Mouse (Mus musculus): Measurements from ENCODE around the gene Phyhipl. TPM values are rescaled to one million over a fixed set of nuclear protein-coding genes. Genes with fewer than 3 reads are reported as not detected.
A peak's percentile ranks its signal among the peaks of the same experiment; 100 is the strongest.

Gene Phyhipl
- total RNA-seq, 2 experiments from 2014 or later, result not detected

DNA sequence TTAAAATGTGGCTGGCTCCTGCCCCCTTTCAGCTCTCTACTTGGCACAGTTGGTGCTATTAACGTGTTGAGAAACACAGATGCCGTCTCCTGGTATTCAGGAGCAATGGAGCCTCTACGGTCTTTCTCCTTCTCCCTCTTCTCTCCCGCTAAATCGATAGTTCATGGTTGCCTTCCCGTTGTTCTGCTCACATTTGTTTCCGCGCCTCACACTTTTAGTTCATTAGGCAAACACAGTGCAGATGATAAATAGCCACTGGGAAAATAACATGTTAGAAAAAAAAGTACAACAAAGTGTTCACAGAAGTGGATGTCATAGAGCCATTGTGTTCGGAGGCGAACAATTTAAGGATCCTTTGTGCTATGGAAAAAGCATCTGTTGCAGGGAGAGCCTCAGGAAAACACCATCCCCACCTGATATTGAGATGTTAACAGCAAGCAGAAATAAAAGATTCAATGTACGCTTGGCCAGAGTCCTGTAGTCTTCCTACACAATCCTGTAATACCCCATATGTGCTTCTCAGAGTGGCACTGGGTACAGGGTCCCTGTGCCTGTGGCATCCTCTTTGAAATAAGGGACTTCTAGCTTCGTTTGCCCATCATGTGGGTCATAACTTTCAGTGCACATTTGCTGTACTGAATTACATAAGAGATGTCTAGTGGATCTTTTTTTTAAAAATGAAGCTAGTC, 18.0 kb downstream of the Phyhipl start:
- no peak for ATAC-seq (replicated peaks; ENCODE audit: poor library complexity, severe bottlenecking)

DNA sequence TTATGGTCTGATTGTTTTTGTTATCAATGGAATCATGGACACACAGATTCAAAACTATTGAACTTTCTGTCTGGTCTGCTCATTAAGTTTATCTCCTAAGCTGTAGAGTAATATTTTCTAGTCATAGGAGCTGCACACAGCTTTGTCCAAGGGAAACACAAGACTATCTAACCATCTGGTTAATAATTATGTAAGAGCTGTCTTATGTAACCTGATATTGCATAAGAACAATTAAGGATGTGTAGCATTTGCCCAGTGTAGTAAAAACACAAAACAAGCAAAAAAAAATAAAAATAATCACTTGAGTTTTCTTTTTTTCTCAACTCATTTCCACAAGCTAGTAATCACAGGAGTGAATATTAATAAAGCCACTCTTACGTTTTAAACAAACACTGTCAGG, 20.5 kb downstream of the Phyhipl start:
- no peak for ATAC-seq (replicated peaks; ENCODE audit: poor library complexity, severe bottlenecking)

DNA sequence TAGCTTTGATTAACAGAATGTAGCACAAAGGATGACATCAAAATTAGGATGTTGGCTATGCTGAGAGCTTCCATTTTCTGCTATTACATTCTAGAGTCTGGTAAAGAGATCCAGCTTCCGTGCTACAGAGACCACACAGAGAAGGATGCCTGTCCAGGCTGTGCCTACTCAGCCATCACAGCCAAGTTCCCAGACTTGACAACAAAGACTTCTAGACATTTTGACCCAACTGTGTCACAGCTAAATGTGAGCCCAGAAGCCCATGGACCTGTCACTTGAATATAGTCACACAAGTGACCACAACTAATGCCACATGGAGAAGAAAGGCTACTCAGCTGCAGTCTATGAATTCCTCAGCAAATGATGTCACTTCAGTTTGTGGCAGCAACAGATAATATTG, 24.6 kb downstream of the Phyhipl start:
- no peak for ATAC-seq (replicated peaks; ENCODE audit: poor library complexity, severe bottlenecking)

DNA sequence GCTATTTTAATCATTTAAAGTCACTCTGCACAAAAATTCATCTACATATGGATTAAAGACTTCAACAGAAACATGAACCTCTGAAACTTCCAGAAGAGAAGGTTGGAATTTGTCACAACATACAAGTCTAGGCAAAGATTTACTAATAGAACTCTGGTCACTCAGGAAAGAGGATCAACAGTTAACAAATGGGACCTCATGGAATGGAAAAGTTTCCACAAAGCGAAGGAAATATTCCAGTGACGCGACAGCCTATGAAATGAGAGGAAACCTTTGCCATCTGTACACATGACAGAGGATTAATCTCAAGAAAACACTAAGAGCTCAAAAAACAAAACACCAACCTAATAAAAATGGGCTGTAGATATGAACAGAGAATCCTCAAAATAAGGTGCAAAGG, 32.3 kb downstream of the Phyhipl start:
- no peak for ATAC-seq (replicated peaks; ENCODE audit: poor library complexity, severe bottlenecking)

DNA sequence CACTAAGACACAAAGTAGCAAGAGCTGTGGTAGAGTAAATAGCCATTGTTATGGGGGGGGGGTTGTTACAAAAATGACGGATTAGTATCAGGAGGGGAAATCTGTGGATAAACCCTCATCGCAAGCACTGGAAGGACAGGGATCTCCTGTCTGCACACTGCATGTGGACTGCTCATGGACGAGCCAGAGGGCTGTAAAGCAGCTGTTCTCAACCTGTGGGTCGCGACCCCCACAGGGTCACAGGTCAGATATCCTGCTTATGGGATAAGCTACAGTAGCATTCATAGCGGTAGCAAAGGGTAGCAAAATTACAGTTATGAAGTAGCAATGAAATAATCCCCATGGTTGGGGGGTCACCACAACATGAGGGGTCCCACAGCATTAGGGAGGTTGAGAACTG, 39.4 kb downstream of the Phyhipl start:
- no peak for ATAC-seq (replicated peaks; ENCODE audit: poor library complexity, severe bottlenecking)

DNA sequence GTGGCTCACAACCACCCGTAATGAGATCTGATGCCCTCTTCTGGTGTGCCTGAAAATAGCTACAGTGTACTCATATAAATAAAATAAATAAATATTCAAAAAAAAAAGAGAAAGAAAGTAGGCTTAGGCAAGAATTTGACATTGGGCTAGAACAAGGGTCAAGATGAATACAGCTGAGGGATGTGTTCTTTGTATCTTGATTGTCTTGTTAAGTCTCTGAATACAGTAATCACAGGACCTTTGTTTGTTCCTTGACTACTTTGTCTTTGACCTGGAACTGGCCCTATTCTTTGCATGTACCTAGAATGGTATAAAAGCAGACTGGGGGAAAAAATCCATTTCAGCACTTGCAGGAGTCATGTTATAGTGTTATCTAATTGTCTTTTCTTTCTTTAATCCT, 44.1 kb downstream of the Phyhipl start:
- ATAC-seq (replicated peaks; ENCODE audit: poor library complexity, severe bottlenecking), result no peak

DNA sequence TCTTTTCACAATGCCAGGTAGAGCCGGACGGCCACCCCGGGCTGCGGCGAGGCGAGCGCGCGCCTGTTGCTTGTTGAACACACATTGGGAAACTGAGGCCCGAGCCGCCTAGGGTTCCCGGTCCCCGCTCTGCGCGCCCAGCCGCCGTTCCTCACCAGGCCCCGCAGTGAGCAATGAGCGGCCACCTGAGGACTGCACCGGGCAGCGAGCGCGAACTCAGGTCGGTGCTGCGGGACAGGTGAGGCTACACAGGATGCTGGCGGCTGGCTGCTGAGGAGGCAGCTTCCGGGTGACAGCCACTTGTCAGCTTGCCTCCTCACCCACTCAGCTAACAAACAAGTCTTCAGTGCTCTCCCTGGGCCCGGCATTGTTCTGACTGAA, 55.9 kb downstream of the Phyhipl start:
- no peak for ATAC-seq (replicated peaks; ENCODE audit: poor library complexity, severe bottlenecking)

DNA sequence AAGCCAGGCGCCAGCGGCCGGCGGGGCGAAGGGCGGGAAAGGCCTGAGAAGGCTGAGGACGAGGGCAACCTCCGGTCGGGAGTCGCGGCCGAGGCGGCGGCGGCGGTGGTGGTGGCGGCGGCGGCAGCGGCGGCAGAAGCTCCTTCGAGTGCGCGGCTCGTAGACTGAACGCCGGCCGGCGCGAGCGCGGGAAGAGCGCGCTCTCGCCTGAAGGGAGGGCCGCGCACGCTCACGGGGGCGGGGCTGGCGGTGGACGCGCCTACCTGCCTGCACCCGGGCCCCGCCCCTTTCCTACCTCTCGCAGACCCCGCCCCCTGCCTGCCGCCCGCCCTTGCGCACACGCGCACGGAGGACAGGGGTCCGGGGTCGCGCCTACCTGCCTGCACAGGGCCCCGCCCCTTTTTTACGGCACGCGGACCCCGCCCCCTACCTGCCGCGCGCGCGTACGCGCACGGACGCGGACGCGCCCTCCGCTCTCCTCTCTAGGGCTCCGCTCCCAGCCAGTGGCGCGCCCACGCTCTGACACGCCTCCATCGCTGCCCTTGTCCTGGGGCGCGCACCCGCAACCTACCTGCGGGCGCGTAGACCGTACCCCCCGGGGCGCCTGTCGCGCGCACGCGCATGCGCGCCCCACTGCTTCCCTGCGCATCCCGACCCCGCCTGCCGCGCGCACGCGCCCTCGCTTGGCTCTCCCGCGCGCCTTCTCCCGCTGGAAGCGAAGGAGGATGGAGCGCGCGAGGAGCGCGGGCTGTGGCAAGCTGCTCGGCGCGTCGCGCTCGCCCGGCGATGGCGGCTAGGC, 56.4 kb downstream of the Phyhipl start:
- peak; percentile 77 for ATAC-seq (replicated peaks; ENCODE audit: poor library complexity, severe bottlenecking)

DNA sequence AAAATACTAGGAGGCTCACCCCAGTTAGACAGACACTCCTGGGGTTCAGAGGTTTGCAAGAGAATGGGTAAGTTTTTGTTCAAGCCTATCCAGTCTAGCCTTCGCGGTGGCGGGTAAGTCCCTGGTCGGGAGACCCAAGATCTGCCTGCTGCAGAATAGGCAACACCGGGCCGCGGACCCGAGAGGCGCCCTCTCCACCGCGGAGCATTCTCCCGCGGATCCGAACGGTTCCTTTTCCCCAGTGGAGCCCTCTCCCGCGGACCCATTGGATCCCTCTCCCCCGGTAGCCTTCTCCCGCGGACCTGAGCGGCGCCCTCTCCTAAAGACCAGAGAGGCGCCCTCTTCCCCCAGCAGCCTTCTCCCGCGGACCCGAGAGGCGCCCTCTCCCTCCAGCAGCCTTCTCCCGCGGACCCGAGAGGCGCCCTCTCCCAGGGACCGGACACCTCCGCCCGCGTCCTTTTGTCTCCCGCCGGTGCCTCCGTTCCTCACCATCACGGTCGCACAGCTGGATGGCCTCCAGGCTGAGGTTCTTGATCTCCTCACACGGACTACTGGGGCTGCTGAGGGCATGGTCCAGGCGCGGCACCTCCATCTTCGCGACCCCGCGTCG, 57.1 kb downstream of the Phyhipl start:
- peak; percentile 34 for ATAC-seq (replicated peaks; ENCODE audit: poor library complexity, severe bottlenecking)

DNA sequence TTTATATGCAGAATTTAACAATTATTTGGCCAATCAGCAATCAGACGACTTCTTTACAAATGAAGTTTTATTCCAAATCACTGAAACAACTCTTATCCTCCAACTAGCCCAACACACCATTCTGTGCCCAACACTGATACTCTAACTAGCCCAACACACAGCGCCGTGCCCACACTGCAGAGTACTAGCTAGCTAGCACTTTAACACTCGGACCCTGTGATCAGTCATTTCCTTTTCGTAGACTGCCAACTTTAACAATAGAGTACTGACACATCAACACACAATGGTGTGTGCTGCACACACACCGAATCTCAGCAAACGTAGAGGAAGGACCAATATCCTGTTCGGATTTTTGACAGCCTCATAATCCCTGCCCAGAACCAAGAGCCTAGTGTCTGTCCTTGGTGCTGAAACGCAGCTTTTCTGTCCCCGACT, 57.7 kb downstream of the Phyhipl start:
- peak; percentile 46; the same call in 1 of the 2 replicates for ATAC-seq (replicated peaks; ENCODE audit: poor library complexity, severe bottlenecking)

DNA sequence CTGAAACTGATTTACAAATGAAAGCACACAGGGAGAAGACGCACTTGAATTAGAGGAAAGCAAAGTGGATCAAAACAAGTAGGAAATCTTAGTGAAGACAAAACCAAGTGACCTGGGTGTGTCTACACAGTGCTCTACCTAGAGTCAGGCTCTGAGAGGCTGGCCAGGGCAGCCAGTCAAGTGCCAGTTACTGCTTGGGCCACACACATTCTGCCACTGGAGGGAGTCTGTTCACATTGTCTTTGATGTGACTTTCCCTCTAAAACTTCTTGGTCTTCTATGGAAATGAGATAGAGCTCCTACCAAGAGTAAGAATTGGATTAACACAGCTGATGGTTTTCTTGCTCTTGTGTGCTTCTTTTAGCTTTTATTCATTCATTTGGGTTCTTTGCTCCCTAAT, 61.8 kb downstream of the Phyhipl start:
- ATAC-seq (replicated peaks; ENCODE audit: poor library complexity, severe bottlenecking), result no peak

DNA sequence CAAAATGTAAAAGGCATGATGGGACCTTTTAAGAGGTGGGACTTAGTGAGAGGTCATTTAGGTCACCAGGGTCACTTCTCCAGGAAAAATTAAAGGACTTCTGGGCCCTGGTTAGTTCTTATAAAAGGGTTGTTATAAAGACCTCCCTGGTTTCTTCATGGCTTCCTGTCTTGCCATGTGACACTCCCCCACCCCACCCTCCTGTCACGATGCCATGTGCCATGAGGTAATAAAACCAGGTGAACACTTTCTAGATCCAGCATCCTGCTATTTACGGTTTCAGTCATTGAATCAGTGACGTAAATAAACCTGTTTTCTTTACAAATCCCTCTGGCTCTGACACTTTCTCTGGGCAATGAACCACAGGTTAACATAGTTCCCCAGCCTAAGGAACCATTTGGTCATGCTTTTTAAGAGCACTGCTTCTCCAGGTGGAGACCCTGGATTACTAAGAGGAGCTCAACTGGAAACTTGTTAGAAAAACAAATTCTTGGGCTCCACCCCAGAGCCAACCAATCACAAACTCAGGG, 68.8 kb downstream of the Phyhipl start:
- ATAC-seq (replicated peaks; ENCODE audit: poor library complexity, severe bottlenecking), result no peak

DNA sequence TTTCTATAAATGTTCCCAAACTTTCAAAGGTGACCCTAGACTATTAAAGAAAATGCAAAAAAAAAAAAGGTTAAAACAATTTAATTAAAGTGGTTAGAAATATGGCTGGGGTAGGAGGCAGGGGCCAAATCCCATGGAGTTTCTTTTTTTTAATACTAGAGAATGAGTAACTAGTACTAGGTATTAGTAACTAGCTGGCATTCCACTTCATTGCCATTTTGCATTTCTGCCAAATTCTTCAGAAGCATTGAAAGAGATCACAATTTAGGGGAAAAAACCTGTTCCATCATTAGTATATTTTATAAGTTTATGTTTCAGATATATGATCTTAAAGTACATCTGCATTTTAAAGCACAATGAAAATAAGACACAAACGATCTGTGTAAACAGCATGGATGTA, 71.6 kb downstream of the Phyhipl start:
- ATAC-seq (replicated peaks; ENCODE audit: poor library complexity, severe bottlenecking), result no peak

DNA sequence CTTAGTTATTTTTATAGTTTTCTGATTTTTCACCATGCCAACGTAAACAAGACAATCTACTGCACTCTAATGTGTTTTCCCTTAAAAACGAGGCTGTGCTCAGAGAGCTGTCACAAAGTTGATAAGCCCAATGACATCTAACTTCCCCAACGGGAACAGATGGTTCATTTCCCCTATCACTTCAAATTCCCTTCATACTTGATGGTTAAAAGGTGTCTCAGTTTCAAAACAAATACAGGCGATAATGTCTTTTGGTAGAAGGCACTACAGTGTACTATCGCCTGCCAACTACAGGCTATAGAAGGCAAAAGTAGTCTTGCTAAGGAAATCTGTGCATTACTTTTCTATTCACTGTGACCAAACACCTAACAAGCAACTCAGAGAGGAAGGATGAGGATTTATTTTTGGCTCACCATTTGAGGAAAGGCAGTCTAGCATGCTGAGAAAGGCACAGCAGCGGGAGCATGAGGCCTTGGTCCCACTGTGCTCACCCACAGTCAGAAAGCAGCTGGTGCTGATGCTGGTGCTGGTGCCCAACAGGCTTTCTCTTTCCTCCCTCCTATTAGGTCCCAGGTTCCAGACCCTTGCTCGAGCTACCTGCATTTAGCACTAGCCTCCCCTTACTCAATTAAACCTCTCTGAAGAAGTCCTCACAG, 74.1 kb downstream of the Phyhipl start:
- ATAC-seq (replicated peaks; ENCODE audit: poor library complexity, severe bottlenecking), result no peak

DNA sequence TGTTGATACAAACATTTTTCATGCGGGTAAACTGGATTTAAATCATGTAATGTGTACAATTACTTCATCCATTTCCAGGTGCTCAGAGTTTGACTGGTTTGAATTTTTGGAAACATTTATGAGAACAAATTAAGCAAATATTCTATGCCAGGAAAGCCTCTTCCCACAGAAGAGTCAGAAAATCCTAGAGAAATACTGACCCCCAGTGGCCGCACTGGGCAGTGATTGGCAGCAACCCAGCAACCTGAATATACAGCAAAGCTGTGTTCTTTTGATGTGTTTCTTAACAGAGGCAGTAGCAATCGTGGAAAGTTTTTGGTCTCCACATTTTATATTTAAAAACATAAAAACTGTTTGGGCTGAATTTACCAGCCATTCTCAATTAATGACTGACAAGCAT, 92.1 kb downstream of the Phyhipl start:
- no peak for ATAC-seq (replicated peaks; ENCODE audit: poor library complexity, severe bottlenecking)

DNA sequence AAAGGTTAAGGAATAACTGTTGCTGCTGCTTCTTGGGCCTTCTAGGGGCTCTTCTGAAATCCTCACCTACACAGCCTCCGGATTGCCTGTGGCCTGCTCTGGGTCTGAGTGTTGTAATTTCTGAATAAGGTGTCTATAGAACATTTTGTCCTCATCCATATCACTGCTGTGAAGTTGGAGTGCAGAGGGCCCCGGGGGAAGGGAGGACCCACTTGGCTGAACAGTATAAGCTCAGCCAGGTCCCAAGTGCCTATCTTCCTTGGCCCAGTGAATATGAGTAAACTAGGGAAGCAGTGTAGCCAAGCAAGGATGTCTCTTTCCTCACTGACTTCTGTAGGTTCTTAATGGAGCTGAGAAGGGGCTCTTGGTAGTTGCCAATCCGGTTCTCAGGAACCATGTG, 103.2 kb downstream of the Phyhipl start:
- no peak for ATAC-seq (replicated peaks; ENCODE audit: poor library complexity, severe bottlenecking)

DNA sequence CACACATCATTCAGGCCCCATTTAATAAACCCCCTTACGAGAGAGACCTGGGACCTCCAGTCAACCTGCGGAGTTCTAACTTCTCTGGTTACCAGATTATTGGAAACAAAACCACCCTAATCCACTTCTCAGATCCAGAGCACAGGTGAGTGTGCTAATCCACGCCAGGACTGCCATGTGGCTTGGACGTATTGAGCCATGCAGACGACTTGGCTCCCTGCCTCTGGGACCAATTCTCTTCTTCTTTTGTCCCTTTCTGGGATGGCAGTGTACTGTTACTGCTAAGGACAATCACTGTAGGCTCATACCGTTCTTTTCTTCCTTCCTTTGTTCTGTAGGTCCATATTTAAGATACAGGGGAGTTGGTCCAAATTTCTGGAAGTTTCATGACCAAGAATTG, 112.9 kb downstream of the Phyhipl start:
- no peak for ATAC-seq (replicated peaks; ENCODE audit: poor library complexity, severe bottlenecking)

DNA sequence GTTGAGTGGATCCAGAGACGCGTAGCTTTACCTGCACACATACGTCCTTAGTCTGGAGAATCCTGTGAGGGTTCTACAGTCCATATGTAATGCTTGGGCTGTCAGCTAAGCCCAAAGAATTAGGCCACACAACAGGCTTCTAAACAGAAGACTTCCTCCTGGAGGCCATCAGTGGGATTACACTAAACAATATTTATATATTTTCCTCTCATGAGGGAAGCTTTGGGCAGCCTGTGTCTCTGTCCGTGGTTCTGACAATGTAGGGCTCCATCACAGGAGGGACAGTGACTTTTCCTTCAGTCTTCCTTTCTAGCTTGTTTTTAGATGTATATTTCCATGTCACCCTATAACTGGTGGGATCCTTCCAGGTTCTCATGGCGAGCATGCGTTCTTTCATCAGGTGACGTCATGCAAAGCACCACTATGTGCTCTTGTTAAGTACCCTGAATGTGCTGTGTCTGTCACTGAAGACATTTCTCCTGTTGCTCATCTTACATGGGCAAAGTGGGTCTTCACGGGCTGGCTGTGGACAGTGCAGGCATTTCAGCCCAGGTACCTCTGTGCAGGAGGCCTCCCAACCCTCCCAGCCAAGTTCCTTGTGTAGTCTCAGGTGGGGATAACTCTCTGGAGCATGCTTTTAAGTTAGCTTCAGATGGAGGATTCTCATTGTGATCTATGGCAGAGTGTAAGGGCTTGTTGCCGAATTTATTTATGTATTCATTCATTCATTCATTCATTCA, 115.1 kb downstream of the Phyhipl start:
- no peak for ATAC-seq (replicated peaks; ENCODE audit: poor library complexity, severe bottlenecking)

DNA sequence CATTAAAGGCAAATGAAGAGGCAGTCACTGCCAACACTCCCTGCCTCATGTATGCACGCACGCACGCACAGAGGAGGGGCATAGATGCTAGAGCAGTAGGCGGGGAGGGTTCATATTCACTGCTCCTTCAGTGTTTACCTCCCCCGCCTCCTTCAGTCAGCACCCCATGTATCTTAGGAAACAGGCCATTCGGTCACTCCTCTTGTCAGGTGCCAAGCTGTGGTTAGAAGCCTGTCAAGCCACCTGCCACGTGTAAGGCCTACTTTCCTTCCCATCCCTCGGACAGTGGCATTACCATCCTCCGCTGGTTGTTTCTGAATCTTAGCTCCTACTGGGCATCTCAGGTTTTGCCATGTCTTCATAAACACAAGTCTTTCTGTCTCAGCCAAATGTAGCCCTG, 116.5 kb downstream of the Phyhipl start:
- ATAC-seq (replicated peaks; ENCODE audit: poor library complexity, severe bottlenecking), result no peak

DNA sequence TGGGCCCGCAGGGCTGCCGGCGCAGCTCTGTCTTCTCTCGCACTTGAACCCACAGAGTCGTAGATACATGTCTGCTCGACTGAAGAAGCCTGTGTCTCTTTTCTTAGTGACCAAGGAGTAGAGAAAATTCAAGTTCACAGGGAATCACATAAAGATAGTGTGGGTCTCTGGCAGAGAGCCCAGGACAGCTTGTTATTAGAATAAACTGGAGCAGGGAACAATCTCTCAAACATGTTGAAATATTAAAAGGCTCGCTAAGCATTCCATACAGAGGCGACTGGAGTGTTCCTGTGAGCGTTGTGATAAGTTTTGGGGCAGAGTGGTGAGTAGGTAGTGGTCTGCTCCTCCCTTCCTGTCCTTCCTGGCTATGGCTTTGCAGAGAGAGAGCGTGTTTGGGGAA, 118.1 kb downstream of the Phyhipl start:
- no peak for ATAC-seq (replicated peaks; ENCODE audit: poor library complexity, severe bottlenecking)

Data from granulocyte monocyte progenitor cell, adult 5-6 weeks (primary cell).